Mouse (Mus musculus): ENCODE measurements around the gene Foxd4. TPM values are rescaled to one million over a fixed set of nuclear protein-coding genes. Genes with fewer than 3 reads are reported as not detected.
"Not testable (repeated sequence)": the region's sequence is repeated elsewhere in the genome, so short reads cannot be mapped to it uniquely, and the experiment has no call there.

Gene Foxd4
- polyA plus RNA-seq, 2 experiments = not detected

DNA sequence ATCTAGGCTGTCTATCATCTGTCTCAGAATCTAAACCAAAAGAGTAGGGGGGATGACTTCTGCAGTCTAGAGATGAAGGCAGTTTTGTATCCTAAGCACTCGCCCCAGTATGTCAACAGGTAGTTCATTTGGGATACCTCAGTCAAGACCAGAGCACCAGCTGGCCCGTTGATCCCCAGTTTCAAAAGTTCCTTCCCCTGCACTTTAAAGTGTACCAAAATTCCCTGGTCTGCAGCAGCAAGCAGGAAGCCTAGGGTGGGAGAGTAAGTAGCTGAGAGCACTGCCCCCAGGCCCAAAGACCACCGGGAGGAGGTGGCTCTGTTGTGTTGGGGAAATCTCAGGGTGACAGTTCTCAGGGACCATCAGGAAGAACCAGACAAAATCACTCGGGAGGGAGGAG lies 4.5 kb downstream of the Foxd4 start:
- DNase-seq (ENCODE audit: low read depth in 3 of 3, low spot score in 3 of 3) (no peak), ATAC-seq (ENCODE audit: insufficient read depth) (no peak)
- no peak for TF ChIP-seq EP300 (IDR thresholded peaks at IDR 0.05; ENCODE audit: low read depth)
- H3K4me3 ChIP-seq (ENCODE audit: insufficient read depth in 1 of 2, low read depth in 2 of 2, low read length in 2 of 2) = no peak overlapping the region
- H3K27me3 ChIP-seq (ENCODE audit: control insufficient read depth, insufficient read depth, low read length) = peaks cover 55% of the 10 kb centered on the region
- no peaks in the 10 kb centered on the region for H3K4me1 ChIP-seq (replicated peaks; ENCODE audit: control insufficient read depth in 2 of 2, insufficient read depth in 2 of 2, low read length in 1 of 2)
- 16% methylated on average over 4 of the region's 4 CpGs for WGBS (ENCODE audit: insufficient replicate concordance)
- H3K9me3 ChIP-seq (ENCODE audit: control insufficient read depth, low read length) = no peaks in the 10 kb centered on the region
- H3K27ac ChIP-seq = no peak overlapping the region
- H3K4me2 ChIP-seq (ENCODE audit: low read depth) = no peak overlapping the region
- H3K9ac ChIP-seq (replicated peaks) = no peak overlapping the region
- no peaks in the 10 kb centered on the region for H3K36me3 ChIP-seq (replicated peaks; ENCODE audit: control insufficient read depth, insufficient read depth, low read depth)

DNA sequence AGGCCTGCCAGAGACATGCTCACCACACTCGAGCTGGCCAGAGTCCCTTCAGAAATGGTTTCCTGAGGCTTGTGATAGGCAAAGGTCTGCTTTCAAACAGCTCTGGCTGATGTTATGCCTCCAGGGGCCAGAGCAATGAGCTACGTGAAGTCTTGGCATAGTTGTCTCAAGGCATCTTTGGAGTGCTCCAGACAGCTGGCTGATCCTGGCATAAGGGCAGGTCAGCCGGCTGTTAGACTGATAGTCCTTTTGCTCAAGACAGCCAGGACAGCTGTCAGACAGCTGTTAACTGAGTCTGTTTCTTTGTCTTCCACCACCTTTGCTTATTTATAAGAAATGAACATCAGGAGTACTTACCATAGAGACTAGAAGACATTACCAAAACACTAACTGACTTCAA lies 14.1 kb downstream of the Foxd4 start:
- H3K4me3 ChIP-seq (ENCODE audit: insufficient read depth in 1 of 2, low read depth in 2 of 2, low read length in 2 of 2) = no peak overlapping the region
- no peak for TF ChIP-seq CTCF (IDR thresholded peaks at IDR 0.05; ENCODE audit: low read depth)
- TF ChIP-seq EP300 (IDR thresholded peaks at IDR 0.05; ENCODE audit: low read depth) = no peak
- no peak for DNase-seq (ENCODE audit: low read depth in 3 of 3, low spot score in 3 of 3)
- no peak overlapping the region for H3K9ac ChIP-seq (replicated peaks)
- H3K9me3 ChIP-seq (ENCODE audit: control insufficient read depth, low read length) = no peaks in the 10 kb centered on the region
- H3K4me2 ChIP-seq (ENCODE audit: low read depth) = no peak overlapping the region
- H3K36me3 ChIP-seq (replicated peaks; ENCODE audit: control insufficient read depth, insufficient read depth, low read depth) = no peaks in the 10 kb centered on the region
- H3K27ac ChIP-seq = no peak overlapping the region
- 49% methylated on average over 3 of the region's 3 CpGs for WGBS (ENCODE audit: insufficient replicate concordance)
- no peak for ATAC-seq (ENCODE audit: insufficient read depth)
- H3K27me3 ChIP-seq (ENCODE audit: control insufficient read depth, insufficient read depth, low read length) = no peaks in the 10 kb centered on the region
- no peaks in the 10 kb centered on the region for H3K4me1 ChIP-seq (replicated peaks; ENCODE audit: control insufficient read depth in 2 of 2, insufficient read depth in 2 of 2, low read length in 1 of 2)

DNA sequence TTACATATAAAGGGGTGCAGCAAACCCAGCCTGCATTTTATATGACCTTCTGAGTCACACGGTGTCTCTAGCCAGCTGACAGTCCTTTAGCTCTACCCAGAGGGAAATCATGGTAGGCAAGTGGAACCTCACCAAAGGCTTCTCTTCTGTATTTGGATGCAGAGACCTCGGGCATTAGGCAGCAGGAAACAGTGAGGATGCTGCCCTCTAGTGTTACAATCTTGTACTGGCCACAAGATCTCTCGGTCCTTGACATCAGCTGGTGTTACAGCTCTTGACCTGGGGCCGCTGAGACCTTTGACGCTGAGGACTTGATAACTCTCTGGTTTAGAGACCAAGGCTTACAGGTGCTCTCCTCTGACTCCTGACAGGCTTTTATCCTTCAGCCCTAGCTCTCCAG lies 15.5 kb downstream of the Foxd4 start:
- DNase-seq (ENCODE audit: low read depth in 3 of 3, low spot score in 3 of 3) = no peak
- no peak overlapping the region for H3K9ac ChIP-seq (replicated peaks)

DNA sequence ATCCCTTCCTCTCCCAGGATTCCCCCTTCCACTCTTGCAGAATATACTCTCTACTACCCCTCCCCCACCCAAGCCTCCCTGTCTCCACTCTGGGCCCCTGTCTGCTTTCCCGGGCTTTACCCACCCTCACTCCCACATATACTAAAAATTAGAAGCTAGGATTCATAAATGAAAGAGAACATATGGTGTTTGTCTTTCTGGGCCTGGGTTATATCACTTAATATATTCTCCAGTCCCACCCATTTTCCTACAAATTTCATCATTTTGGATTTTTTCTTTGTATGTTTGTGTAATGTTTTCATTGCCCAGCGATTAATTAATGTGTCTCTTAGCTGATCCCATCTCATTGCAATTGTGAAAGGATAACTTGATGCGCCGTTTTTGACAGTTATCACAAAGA lies 19.8 kb downstream of the Foxd4 start:
- Histone ChIP-seq H3K4me3 (ENCODE audit: insufficient read depth in 1 of 2, low read depth in 2 of 2, low read length in 2 of 2) (no peak overlapping the region), H3K9ac (replicated peaks) (no peak overlapping the region), H3K4me2 (ENCODE audit: low read depth) (no peak overlapping the region), H3K27ac (no peak overlapping the region), H3K9me3 (ENCODE audit: control insufficient read depth, low read length) (no peaks in the 10 kb centered on the region), H3K36me3 (replicated peaks; ENCODE audit: control insufficient read depth, insufficient read depth, low read depth) (no peaks in the 10 kb centered on the region), H3K4me1 (replicated peaks; ENCODE audit: control insufficient read depth in 2 of 2, insufficient read depth in 2 of 2, low read length in 1 of 2) (no peaks in the 10 kb centered on the region), H3K27me3 (ENCODE audit: control insufficient read depth, insufficient read depth, low read length) (no peaks in the 10 kb centered on the region)
- 53% methylated on average over 4 of the region's 4 CpGs for WGBS (ENCODE audit: insufficient replicate concordance)
- ATAC-seq (ENCODE audit: insufficient read depth) (no peak), DNase-seq (ENCODE audit: low read depth in 3 of 3, low spot score in 3 of 3) (no peak)
- TF ChIP-seq EP300 (IDR thresholded peaks at IDR 0.05; ENCODE audit: low read depth) (no peak), CTCF (IDR thresholded peaks at IDR 0.05; ENCODE audit: low read depth) (no peak)

More for the DNA sequence above, 15.5 kb downstream of the Foxd4 start:
- Histone ChIP-seq H3K4me1 (replicated peaks; ENCODE audit: control insufficient read depth in 2 of 2, insufficient read depth in 2 of 2, low read length in 1 of 2) (no peaks in the 10 kb centered on the region), H3K4me2 (ENCODE audit: low read depth) (no peak overlapping the region), H3K27ac (no peak overlapping the region), H3K4me3 (ENCODE audit: insufficient read depth in 1 of 2, low read depth in 2 of 2, low read length in 2 of 2) (no peak overlapping the region), H3K27me3 (ENCODE audit: control insufficient read depth, insufficient read depth, low read length) (no peaks in the 10 kb centered on the region), H3K9me3 (ENCODE audit: control insufficient read depth, low read length) (no peaks in the 10 kb centered on the region), H3K36me3 (replicated peaks; ENCODE audit: control insufficient read depth, insufficient read depth, low read depth) (no peaks in the 10 kb centered on the region)
- TF ChIP-seq CTCF (IDR thresholded peaks at IDR 0.05; ENCODE audit: low read depth) = peak; percentile 84
- TF ChIP-seq EP300 (IDR thresholded peaks at IDR 0.05; ENCODE audit: low read depth) = no peak
- no peak for ATAC-seq (ENCODE audit: insufficient read depth)
- 7% methylated on average over 5 of the region's 5 CpGs for WGBS (ENCODE audit: insufficient replicate concordance)

DNA sequence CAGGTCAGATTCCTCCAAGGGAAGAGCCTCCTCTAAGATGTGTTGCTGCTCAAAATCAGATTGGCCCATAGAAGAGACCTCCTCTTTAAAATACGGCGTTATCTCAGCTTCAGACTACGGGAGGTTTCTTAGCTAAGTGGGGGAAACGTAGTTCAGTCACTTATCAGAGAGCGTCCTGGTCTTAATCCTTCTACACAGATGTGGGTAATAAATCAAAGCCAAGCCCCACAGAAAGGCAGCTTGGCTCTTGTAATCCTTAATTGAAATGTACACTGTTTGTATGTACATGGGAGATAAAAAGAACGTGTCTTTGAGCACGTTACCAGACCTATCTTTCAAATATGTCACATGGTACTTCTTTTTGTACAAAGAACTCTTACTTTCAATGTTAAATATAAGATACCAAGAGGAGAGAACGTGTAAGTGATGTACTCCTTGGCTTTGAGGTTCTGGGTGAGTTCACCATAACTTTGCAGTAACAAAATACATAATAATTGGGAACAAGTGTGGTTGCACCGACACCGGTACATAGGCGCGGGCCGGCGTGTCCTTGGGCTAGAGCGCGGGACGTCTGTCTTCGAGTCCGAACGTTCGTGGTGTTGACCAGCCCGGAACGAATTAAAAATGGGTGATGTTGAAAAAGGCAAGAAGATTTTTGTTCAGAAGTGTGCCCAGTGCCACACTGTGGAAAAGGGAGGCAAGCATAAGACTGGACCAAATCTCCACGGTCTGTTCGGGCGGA lies 25.7 kb downstream of the Foxd4 start, which contains the start of gene Gm10053:
TSS of gene Gm10053 (plus strand) at position 558 of the 742 bp plus-strand sequence.
- 51% methylated on average over 23 of the region's 26 CpGs for WGBS (ENCODE audit: insufficient replicate concordance)
- not testable (repeated sequence) for ATAC-seq (ENCODE audit: insufficient read depth); H3K9ac ChIP-seq (replicated peaks); H3K4me2 ChIP-seq (ENCODE audit: low read depth); H3K27ac ChIP-seq; DNase-seq (ENCODE audit: low read depth in 3 of 3, low spot score in 3 of 3); H3K4me3 ChIP-seq (ENCODE audit: insufficient read depth in 1 of 2, low read depth in 2 of 2, low read length in 2 of 2); H3K36me3 ChIP-seq (replicated peaks; ENCODE audit: control insufficient read depth, insufficient read depth, low read depth); H3K4me1 ChIP-seq (replicated peaks; ENCODE audit: control insufficient read depth in 2 of 2, insufficient read depth in 2 of 2, low read length in 1 of 2); H3K27me3 ChIP-seq (ENCODE audit: control insufficient read depth, insufficient read depth, low read length); H3K9me3 ChIP-seq (ENCODE audit: control insufficient read depth, low read length)
